Mouse (Mus musculus) forebrain, embryonic 10.5 days (tissue): ENCODE measurements around the gene Hcn2. TPM values are rescaled to one million over a fixed set of nuclear protein-coding genes. Genes with fewer than 3 reads are reported as not detected.

Experiments
- DNase-seq: peaks from one replicate; pipeline ENCODE4 v3.0.0-alpha.2; 2017; ENCODE audit warnings: low spot score; ENCODE audit errors: extremely low spot score
- H3K27ac ChIP-seq: fragments of 300-500 bp; sonication (generic); 2 replicates; pipeline ENCODE4 v1.5.1; 2016; ENCODE audit warnings: mild to moderate bottlenecking
- H3K27me3 ChIP-seq: fragments of 300-500 bp; sonication (generic); 2 replicates; pipeline ENCODE4 v1.6.1; 2016; ENCODE audit warnings: mild to moderate bottlenecking; ENCODE audit not compliant: poor library complexity, severe bottlenecking
- H3K36me3 ChIP-seq: fragments of 300-500 bp; sonication (generic); replicated peaks from 2 replicates; pipeline ENCODE4 v1.6.1; 2016; ENCODE audit warnings: mild to moderate bottlenecking, moderate library complexity
- H3K4me1 ChIP-seq: fragments of 300-500 bp; sonication (generic); 2 replicates; pipeline ENCODE4 v1.6.1; 2016
- H3K4me3 ChIP-seq: fragments of 300-500 bp; sonication (generic); 2 replicates; pipeline ENCODE4 v1.5.1; 2016; ENCODE audit warnings: mild to moderate bottlenecking, moderate library complexity
- H3K9me3 ChIP-seq: fragments of 300-500 bp; sonication (generic); 2 replicates; pipeline ENCODE4 v1.6.1; 2016; ENCODE audit warnings: mild to moderate bottlenecking, moderate library complexity
- WGBS: fragments of 180-500 bp; shearing (Covaris S2); methylation state at CpG from one replicate; pipeline ENCODE4 v1.1.7; 2016; 5-methylcytosine and 5-hydroxymethylcytosine counted together
- polyA plus RNA-seq: library from polyadenylated mRNA; unstranded; fragments of >200 nt; fragmentation: Nextera tagmentation; extraction: Ambion mirVana; gene quantifications from 2 replicates; pipeline ENCODE4 v1.2.1, GENCODE M21; 2016

Hcn2 gene
- polyA plus RNA-seq, 1 experiment from 2014 or later, result not detected

DNA sequence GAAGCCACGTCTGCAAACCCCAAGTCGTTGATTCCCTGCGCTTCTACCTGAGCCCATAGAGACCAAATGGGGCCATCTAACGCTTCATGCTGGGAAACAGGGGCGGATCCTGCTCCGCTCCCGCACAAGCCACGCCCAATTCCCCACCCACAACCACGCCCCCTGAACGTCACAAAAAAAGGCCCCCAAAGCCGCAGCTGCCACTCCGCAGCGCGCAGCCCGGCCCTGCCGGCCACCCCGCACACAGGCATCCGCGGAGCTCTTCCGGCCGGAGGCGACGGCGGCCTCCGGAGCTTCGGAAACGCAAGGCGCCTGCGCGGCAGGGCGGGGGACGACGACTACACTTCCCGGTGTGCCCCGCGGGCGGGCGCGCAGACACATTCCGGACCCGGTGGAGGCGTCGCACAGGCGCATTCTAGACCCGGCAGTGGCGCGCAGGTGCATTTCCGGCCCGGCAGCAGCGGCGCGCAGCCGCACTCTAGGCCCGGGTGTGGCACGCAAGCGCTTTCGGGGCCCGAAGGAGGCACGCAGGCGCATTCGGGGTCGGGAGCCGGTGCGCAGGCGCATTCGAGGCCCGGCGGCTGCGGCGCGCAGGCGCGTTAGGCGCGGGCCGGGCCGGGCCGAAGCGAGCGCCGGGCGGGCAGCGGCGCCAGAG, 34.7 kb upstream of the Hcn2 start, which contains the start of gene Cdc34:
Gene Cdc34, plus strand, starts transcription at position 605 of the 655 bp plus-strand sequence.
- Histone ChIP-seq H3K4me3 (peak within 1 kb of the TSS; percentile 95), H3K9me3 (no peaks in the 10 kb centered on the region), H3K4me1 (peaks cover 36% of the 10 kb centered on the region), H3K27ac (peak within 1 kb of the TSS; percentile 88), H3K27me3 (no peaks in the 10 kb centered on the region), H3K36me3 (peaks cover 30% of the 10 kb centered on the region)
- peak; percentile 99 for DNase-seq
- under 1% methylated on average over 83 of the region's 84 CpGs for WGBS

DNA sequence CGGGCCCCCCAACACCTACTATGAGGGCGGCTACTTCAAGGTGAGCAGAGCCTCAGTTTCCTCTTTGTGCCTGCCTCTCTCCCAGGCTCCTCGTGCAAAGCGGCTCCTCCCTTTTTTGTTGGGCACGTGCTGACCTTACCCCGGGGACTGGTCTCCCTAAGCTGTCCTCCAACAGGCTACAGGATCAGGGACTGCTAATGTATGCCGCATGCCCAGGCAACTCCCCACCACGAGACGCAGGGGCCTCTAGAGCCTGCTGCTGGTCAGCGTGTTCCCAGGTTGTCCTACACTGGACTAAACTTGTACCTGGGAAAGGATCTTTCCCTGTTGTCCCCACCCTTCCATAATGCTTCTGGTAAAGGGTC, 33.9 kb upstream of the Hcn2 start:
- DNase-seq, result no peak
- Histone ChIP-seq H3K9me3 (no peaks in the 10 kb centered on the region), H3K4me3 (peak overlapping the region; percentile 95), H3K27me3 (no peaks in the 10 kb centered on the region), H3K36me3 (peaks cover 38% of the 10 kb centered on the region), H3K27ac (peak overlapping the region; percentile 88), H3K4me1 (peaks cover 36% of the 10 kb centered on the region)
- 0% methylated on average over 10 of the region's 10 CpGs for WGBS

DNA sequence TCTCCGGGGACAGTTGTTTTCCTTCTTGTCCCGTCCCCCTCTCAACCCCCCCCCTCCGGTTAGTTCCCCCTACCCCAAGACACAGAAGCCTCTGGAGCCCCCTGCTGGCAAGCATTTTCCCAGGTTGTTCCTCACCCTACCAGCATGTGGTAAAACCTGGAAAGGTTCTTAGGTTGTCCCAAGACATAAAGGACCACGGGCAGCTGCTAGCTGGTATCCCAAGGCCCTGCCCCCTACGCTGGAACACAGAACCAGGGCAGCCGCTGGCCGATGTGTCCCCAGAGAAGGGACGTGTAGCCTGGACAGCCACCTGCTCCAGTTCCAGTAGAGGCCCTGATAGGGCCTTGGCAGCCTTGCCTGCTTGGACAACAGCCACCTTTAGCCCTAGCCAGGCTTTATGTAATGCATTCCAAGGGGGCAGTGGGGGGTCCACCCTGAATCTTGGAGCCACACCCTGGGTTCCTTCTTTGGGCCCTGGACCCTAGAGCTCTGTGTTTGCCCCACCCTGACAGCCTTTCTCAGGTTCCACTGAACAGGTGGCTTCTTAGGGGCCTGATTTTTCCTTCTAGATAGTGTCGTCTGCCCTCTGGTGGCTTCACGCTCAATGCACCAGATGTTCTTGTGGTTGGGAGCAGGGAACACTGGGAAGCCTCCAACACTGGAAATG, 33.4 kb upstream of the Hcn2 start:
- whole genome bisulfite sequencing, result 9% methylated on average over 10 of the region's 10 CpGs
- peak overlapping the region; percentile 95 for H3K4me3 ChIP-seq
- peak overlapping the region; percentile 88 for H3K27ac ChIP-seq
- H3K4me1 ChIP-seq, result peaks cover 36% of the 10 kb centered on the region
- no peaks in the 10 kb centered on the region for H3K9me3 ChIP-seq
- no peak for DNase-seq
- H3K36me3 ChIP-seq, result peaks cover 44% of the 10 kb centered on the region
- H3K27me3 ChIP-seq, result no peaks in the 10 kb centered on the region

DNA sequence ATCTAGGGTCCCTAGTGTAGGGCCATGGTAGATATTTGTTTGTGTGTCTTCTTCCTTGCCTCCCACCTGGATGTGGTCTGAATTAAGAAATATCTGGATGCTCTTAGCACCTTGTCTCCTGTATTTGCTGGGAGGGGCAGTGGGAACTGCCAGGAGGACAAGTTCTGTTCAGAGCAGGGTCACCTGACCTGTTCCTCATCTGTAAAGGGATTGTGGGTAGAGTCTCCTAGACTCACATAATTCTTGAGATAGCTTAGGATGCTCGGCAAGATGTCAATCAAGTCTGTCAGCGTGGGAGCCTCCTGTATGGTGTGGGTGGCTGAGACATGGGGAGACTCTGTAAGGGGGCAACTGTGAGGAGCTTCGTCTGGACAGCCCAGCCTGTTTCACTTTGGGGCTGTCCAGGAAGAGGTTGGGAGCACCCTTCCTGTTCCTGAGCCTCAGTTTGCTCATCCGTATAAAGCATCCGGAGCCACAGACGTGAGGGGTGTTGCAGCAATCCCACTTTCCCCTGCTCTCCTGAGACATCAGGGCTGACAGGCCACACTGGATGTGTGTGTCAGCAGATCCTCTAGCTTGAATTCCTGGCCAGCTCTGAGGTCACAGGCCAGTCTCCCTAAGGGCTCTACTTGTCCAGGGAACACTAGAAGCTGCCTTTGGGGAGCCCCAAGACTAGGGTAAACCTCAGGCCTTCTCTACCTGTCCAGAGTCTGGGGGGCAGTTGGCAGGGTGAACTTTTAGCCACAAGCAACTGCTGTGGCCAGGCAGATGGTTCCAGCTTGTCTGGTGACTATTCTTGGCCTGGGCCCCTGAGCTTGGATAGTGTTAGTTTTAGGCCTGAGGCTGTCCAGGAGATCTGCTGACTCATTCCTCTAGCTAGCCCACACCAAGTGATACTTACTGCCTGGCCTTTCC, 32.5 kb upstream of the Hcn2 start:
- WGBS, result 88% methylated on average over 6 of the region's 6 CpGs
- DNase-seq, result no peak
- no peaks in the 10 kb centered on the region for H3K27me3 ChIP-seq
- peak overlapping the region; percentile 95 for H3K4me3 ChIP-seq
- H3K27ac ChIP-seq, result no peak overlapping the region
- no peaks in the 10 kb centered on the region for H3K9me3 ChIP-seq
- H3K4me1 ChIP-seq, result peaks cover 36% of the 10 kb centered on the region
- H3K36me3 ChIP-seq, result peaks cover 53% of the 10 kb centered on the region

DNA sequence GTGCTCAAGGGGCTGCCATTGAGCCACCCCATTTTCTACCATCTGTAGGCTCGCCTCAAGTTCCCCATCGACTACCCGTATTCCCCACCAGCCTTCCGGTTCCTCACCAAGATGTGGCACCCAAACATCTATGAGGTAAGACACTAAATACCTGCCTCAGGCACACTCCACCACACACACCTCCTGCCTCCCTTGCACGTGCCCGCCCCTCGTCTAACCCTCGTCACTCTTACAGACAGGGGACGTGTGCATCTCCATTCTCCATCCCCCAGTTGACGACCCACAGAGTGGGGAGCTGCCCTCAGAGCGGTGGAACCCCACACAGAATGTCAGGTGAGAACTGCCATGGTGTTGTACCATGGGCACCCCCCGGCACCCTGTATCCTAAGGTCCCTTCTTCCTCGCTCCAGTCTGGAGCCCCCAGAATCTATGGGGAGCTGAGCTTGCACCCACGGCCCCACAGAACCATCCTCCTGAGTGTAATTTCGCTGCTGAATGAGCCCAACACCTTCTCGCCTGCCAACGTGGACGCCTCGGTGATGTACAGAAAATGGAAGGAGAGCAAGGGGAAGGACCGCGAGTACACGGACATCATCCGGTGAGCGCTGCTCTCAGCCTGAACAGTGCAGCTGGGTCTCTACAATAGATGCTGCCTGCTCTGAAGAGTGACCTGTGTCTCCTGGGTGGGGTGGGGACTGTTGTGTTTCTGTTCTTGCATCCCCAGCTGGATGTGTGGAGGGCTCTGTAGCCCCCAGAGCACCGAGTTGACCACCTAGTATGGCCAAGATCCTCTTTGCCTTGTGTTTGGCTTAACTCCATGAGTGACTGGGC, 31.4 kb upstream of the Hcn2 start:
- no peak overlapping the region for H3K27ac ChIP-seq
- H3K36me3 ChIP-seq, result peaks cover 62% of the 10 kb centered on the region
- no peaks in the 10 kb centered on the region for H3K9me3 ChIP-seq
- peaks cover 36% of the 10 kb centered on the region for H3K4me1 ChIP-seq
- no peak overlapping the region for H3K4me3 ChIP-seq
- H3K27me3 ChIP-seq, result no peaks in the 10 kb centered on the region
- 95% methylated on average over 25 of the region's 25 CpGs for WGBS
- DNase-seq, result no peak

DNA sequence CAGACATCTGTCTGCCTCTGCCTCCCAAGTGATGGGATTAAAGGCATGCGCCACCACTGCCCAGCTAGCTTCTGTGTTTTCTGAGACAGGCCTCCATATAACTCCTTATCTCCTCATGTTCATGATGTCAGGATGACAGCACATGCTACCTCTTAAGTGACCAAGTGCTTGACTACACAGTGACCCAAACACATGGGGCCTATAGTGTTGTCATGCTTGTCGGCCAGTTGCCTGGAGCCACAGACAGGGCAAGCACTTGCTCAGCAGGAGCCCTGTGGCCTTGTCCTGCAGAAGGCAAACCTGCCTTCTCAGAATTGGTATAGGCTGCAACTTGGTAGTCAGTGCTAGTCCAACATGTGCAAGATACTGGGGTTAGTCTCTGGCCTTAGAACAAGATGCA, 30.2 kb upstream of the Hcn2 start:
- H3K9me3 ChIP-seq, result no peaks in the 10 kb centered on the region
- H3K27ac ChIP-seq, result no peak overlapping the region
- H3K27me3 ChIP-seq, result no peaks in the 10 kb centered on the region
- no peak for DNase-seq
- 92% methylated on average over 2 of the region's 2 CpGs for WGBS
- H3K4me3 ChIP-seq, result no peak overlapping the region
- peaks cover 64% of the 10 kb centered on the region for H3K36me3 ChIP-seq
- H3K4me1 ChIP-seq, result peaks cover 26% of the 10 kb centered on the region

DNA sequence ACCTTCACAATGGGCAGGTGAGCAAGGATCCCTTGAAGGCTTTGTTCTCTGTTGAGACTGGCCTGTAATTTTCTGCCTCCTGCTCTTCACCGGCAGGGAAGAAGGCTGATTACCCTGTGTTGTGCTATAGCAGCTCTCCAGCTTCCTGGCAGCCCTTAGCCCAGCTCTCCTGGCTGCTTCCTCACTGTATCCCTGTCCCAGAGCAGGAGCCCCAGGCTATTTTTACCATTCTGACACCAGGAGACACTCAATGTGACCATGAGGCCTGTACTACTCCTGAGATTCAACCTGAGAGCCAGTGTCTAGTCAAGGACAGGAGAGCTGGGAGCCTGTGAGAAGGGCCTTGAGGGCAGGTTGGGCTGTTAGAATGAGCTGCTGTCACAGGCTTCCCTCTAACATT, 29.7 kb upstream of the Hcn2 start:
- no peak overlapping the region for H3K27ac ChIP-seq
- H3K4me1 ChIP-seq, result peaks cover 22% of the 10 kb centered on the region
- peaks cover under 1% of the 10 kb centered on the region; the same call in 1 of the 2 replicates for H3K9me3 ChIP-seq
- H3K36me3 ChIP-seq, result peaks cover 64% of the 10 kb centered on the region
- DNase-seq, result no peak
- no peaks in the 10 kb centered on the region for H3K27me3 ChIP-seq
- no peak overlapping the region for H3K4me3 ChIP-seq
- 96% methylated on average over 1 of the region's 1 CpGs for WGBS

DNA sequence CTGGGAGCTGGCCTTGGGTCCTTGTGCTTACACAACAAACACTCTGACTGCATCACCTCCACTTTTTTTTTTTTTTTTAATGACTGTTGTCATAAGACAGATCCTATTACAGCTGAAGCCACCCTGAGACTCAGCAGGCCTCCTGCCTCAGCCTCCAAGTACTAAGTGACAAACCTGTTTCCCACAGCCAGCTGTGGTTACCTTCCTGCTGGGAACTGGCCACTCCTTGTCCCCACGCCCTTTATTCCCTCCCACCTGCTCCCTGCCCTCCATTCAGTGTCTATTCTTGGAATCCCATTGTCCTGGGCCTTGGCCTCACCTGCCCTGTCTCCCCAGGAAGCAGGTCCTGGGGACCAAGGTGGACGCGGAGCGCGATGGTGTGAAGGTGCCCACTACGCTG, 28.9 kb upstream of the Hcn2 start:
- no peak overlapping the region for H3K27ac ChIP-seq
- H3K4me3 ChIP-seq, result no peak overlapping the region
- H3K36me3 ChIP-seq, result peaks cover 69% of the 10 kb centered on the region
- no peak for DNase-seq
- no peaks in the 10 kb centered on the region for H3K27me3 ChIP-seq
- WGBS, result 98% methylated on average over 6 of the region's 6 CpGs
- peaks cover 19% of the 10 kb centered on the region for H3K4me1 ChIP-seq
- peaks cover 7% of the 10 kb centered on the region for H3K9me3 ChIP-seq

DNA sequence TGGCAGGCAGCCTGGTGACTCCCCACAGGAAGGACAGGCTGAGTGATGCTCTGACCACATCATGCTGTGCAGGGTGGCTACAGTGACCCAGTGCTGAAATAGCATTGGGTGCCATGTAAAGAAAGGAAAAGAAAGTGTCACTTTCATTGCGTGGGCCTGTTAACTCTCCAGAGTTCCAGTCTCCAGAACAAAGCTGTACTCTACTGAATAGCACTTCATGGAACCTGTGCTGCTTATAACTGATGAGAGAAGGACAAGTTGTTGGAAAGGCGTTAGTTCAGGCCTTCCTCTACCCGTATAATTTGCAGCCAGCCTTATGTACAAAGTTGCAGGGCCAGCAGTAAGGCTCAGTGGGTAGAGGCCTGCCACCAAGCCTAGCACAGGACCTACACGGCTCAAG, 27.7 kb upstream of the Hcn2 start, which contains the start of gene Gzmm:
Gene Gzmm, plus strand, starts transcription at position 301 of the 400 bp plus-strand sequence.
- Histone ChIP-seq H3K27ac (no peak within 1 kb of the TSS), H3K36me3 (peaks cover 69% of the 10 kb centered on the region), H3K4me1 (peaks cover 9% of the 10 kb centered on the region), H3K9me3 (peaks cover 7% of the 10 kb centered on the region), H3K4me3 (no peak within 1 kb of the TSS), H3K27me3 (no peaks in the 10 kb centered on the region)
- WGBS, result 89% methylated on average over 4 of the region's 4 CpGs
- DNase-seq, result no peak

DNA sequence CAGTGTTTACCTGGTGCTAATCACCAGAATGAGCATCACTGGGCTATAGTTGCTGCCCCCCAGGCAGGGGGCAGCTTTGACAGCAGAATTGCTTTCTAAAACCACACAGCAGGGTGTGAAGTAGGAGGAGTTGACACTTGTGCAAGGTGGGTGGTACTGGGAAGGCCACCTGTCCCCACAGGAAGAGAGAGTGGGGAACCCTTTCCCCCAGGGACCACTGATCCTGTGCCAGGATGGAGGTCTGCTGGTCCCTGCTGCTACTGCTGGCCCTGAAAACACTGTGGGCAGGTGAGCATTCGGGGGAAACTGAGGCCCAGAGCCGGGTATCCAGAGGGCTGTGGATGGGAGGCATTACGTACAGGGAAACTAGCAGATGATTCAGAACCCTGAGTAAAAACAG, 27.3 kb upstream of the Hcn2 start:
- no peak overlapping the region for H3K27ac ChIP-seq
- 93% methylated on average over 3 of the region's 3 CpGs for WGBS
- H3K4me3 ChIP-seq, result no peak overlapping the region
- peaks cover 4% of the 10 kb centered on the region for H3K4me1 ChIP-seq
- H3K36me3 ChIP-seq, result peaks cover 64% of the 10 kb centered on the region
- no peak for DNase-seq
- no peaks in the 10 kb centered on the region for H3K27me3 ChIP-seq
- H3K9me3 ChIP-seq, result peaks cover 7% of the 10 kb centered on the region

DNA sequence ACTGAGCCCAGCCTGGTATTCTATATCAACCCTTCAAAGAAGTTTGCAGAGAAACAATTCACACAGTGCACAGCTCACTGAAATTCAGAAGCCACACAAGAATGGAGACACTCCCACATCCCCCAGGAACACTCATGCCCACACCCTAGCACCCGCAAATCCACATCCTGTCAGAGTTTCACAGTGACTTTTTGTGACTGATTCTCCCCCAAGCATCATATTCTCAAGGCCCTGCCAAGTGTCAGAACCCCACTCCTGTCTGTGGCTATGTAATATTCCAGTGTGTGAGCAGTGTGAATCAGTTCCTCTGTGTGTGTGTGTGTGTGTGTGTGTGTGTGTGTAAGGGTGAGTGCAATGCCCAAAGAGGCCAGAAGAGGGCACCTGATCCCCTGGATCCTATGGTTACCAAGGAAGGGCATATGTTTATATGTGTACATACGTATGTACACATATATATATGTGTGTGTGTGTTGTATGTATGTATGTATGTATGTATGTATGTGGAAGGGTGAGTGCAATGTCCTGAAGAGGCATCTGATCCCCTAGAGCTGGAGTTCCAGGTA, 24.4 kb upstream of the Hcn2 start:
- peaks cover 7% of the 10 kb centered on the region for H3K9me3 ChIP-seq
- 98% methylated on average over 2 of the region's 2 CpGs for WGBS

More for the DNA sequence above, 24.4 kb upstream of the Hcn2 start:
- no peak for DNase-seq
- peaks cover 15% of the 10 kb centered on the region for H3K4me1 ChIP-seq
- H3K27ac ChIP-seq, result no peak overlapping the region
- no peaks in the 10 kb centered on the region for H3K27me3 ChIP-seq
- H3K36me3 ChIP-seq, result peaks cover 35% of the 10 kb centered on the region
- no peak overlapping the region for H3K4me3 ChIP-seq
